Mouse (Mus musculus) embryonic facial prominence, embryonic 14.5 days (tissue): Measurements from ENCODE around the gene Immt. TPM values are rescaled to one million over a fixed set of nuclear protein-coding genes. Genes with fewer than 3 reads are reported as not detected.

Source experiments
- ATAC-seq: fragments of 200-750 bp; cut with Nextera tagmentation; 2 replicates; pipeline ENCODE4 v1.8.0; 2017; ENCODE audit warnings: low read depth, moderate number of reproducible peaks, moderate TSS enrichment
- DNase-seq: peaks from one replicate; pipeline ENCODE4 v3.0.0-alpha.2; 2015; ENCODE audit warnings: low spot score
- H3K27ac ChIP-seq: fragments of 300-500 bp; sonication (generic); replicated peaks from 2 replicates; pipeline ENCODE4 v1.5.1; 2014; ENCODE audit warnings: low read depth, mild to moderate bottlenecking, low read length, moderate library complexity
- H3K27me3 ChIP-seq: fragments of 300-500 bp; sonication (generic); replicated peaks from 2 replicates; pipeline ENCODE4 v1.6.1; 2014; ENCODE audit warnings: low read length; ENCODE audit not compliant: control insufficient read depth, insufficient read depth
- H3K36me3 ChIP-seq: fragments of 300-500 bp; sonication (generic); 2 replicates; pipeline ENCODE4 v1.6.1; 2014; ENCODE audit warnings: low read length, mixed read lengths; ENCODE audit not compliant: control insufficient read depth, insufficient read depth
- H3K4me1 ChIP-seq: fragments of 300-500 bp; sonication (generic); 2 replicates; pipeline ENCODE4 v1.6.1; 2014; ENCODE audit warnings: antibody characterized with exemption, low read length; ENCODE audit not compliant: control insufficient read depth, insufficient read depth
- H3K4me2 ChIP-seq: fragments of 300-500 bp; sonication (generic); 2 replicates; pipeline ENCODE4 v1.6.1; 2014; ENCODE audit warnings: low read depth, mild to moderate bottlenecking, low read length, moderate library complexity, mixed read lengths
- H3K4me3 ChIP-seq: fragments of 300-500 bp; sonication (generic); 2 replicates; pipeline ENCODE4 v1.5.1; 2014; ENCODE audit warnings: low read depth, mild to moderate bottlenecking, low read length
- H3K9ac ChIP-seq: fragments of 300-500 bp; sonication (generic); 2 replicates; pipeline ENCODE4 v1.6.1; 2014; ENCODE audit warnings: low read depth, mild to moderate bottlenecking, low read length, moderate library complexity, mixed read lengths
- H3K9me3 ChIP-seq: fragments of 300-500 bp; sonication (generic); 2 replicates; pipeline ENCODE4 v1.6.1; 2016; ENCODE audit warnings: low read length; ENCODE audit not compliant: control insufficient read depth
- WGBS: fragments of 180-500 bp; shearing (Covaris S2); extraction: QIAGEN DNeasy Blood & Tissue Kit; methylation state at CpG from one replicate; pipeline ENCODE4 v1.1.7; 2014; 5-methylcytosine and 5-hydroxymethylcytosine counted together
- polyA plus RNA-seq: library from polyadenylated mRNA; unstranded; fragments of >200 nt; fragmentation: Nextera tagmentation; extraction: Ambion mirVana; gene quantifications from 2 replicates; pipeline ENCODE4 v1.2.1, GENCODE M21; 2014

Gene Immt
- 160 and 176 TPM in 2 replicates for polyA plus RNA-seq

GRCm38 (mm10) chr6:71830690-71831580, at the start of gene Immt:
Gene Immt (plus strand): TSS chr6:71831331.
- Histone ChIP-seq H3K4me1 (peaks cover 8% of the 10 kb centered on the region), H3K36me3 (0 out of 2 replicates have a peak, but pooled peaks cover 5% of the 10 kb centered on the region), H3K27ac (peak within 1 kb of the TSS; percentile 91), H3K4me2 (peak within 1 kb of the TSS; percentile 79), H3K9me3 (no peaks in the 10 kb centered on the region), H3K27me3 (no peaks in the 10 kb centered on the region), H3K9ac (peak within 1 kb of the TSS; percentile 91), H3K4me3 (peak within 1 kb of the TSS; percentile 98)
- under 1% methylated on average over 51 of the region's 64 CpGs for WGBS
- peak; percentile 99 for DNase-seq
- ATAC-seq = peak; percentile 99

GRCm38 (mm10) chr6:71783165-71783564, 48.0 kb upstream of the Immt start:
- no peak for ATAC-seq
- 91% methylated on average over 5 of the region's 5 CpGs for WGBS

GRCm38 (mm10) chr6:71788348-71788747, 42.8 kb upstream of the Immt start:
- ATAC-seq (peak; percentile 30; the same call in 1 of the 2 replicates), DNase-seq (no peak)
- no peak overlapping the region for H3K9ac ChIP-seq
- H3K27me3 ChIP-seq = no peaks in the 10 kb centered on the region
- no peaks in the 10 kb centered on the region for H3K36me3 ChIP-seq
- H3K27ac ChIP-seq = no peak overlapping the region
- no peaks in the 10 kb centered on the region for H3K4me1 ChIP-seq
- H3K4me3 ChIP-seq = no peak overlapping the region
- 68% methylated on average over 9 of the region's 9 CpGs for WGBS
- H3K4me2 ChIP-seq = no peak overlapping the region
- H3K9me3 ChIP-seq = no peaks in the 10 kb centered on the region

More at GRCm38 (mm10) chr6:71783165-71783564, 48.0 kb upstream of the Immt start:
- H3K9ac ChIP-seq = no peak overlapping the region
- DNase-seq = no peak
- H3K4me2 ChIP-seq = no peak overlapping the region
- no peaks in the 10 kb centered on the region for H3K9me3 ChIP-seq
- H3K4me1 ChIP-seq = no peaks in the 10 kb centered on the region
- H3K36me3 ChIP-seq = no peaks in the 10 kb centered on the region
- H3K27me3 ChIP-seq = no peaks in the 10 kb centered on the region
- H3K27ac ChIP-seq = no peak overlapping the region
- no peak overlapping the region for H3K4me3 ChIP-seq

- Histone ChIP-seq H3K4me1 (no peaks in the 10 kb centered on the region), H3K27me3 (no peaks in the 10 kb centered on the region), H3K36me3 (no peaks in the 10 kb centered on the region), H3K9me3 (no peaks in the 10 kb centered on the region), H3K27ac (no peak overlapping the region), H3K4me3 (no peak overlapping the region), H3K9ac (no peak overlapping the region), H3K4me2 (no peak overlapping the region)
- ATAC-seq (no peak), DNase-seq (no peak)
- 81% methylated on average over 6 of the region's 6 CpGs for WGBS
These were observed 39.4 kb upstream of the Immt start for GRCm38 (mm10) chr6:71791771-71792170.

GRCm38 (mm10) chr6:71799391-71799790, 31.7 kb upstream of the Immt start:
- 75% methylated on average over 3 of the region's 3 CpGs for WGBS
- DNase-seq (no peak), ATAC-seq (no peak)
- Histone ChIP-seq H3K36me3 (no peaks in the 10 kb centered on the region), H3K4me2 (no peak overlapping the region), H3K9me3 (no peaks in the 10 kb centered on the region), H3K27ac (no peak overlapping the region), H3K27me3 (no peaks in the 10 kb centered on the region), H3K4me3 (no peak overlapping the region), H3K4me1 (no peaks in the 10 kb centered on the region), H3K9ac (no peak overlapping the region)

GRCm38 (mm10) chr6:71801011-71801713, 30.0 kb upstream of the Immt start:
- Histone ChIP-seq H3K27ac (no peak overlapping the region), H3K9me3 (no peaks in the 10 kb centered on the region), H3K4me2 (no peak overlapping the region), H3K4me3 (no peak overlapping the region), H3K27me3 (no peaks in the 10 kb centered on the region), H3K36me3 (no peaks in the 10 kb centered on the region), H3K4me1 (no peaks in the 10 kb centered on the region), H3K9ac (no peak overlapping the region)
- 58% methylated on average over 7 of the region's 7 CpGs for WGBS
- DNase-seq (no peak), ATAC-seq (no peak)

- ATAC-seq = no peak
- Histone ChIP-seq H3K9me3 (no peaks in the 10 kb centered on the region), H3K4me3 (no peak overlapping the region), H3K36me3 (no peaks in the 10 kb centered on the region), H3K9ac (no peak overlapping the region), H3K27ac (no peak overlapping the region), H3K4me1 (no peaks in the 10 kb centered on the region), H3K27me3 (no peaks in the 10 kb centered on the region), H3K4me2 (no peak overlapping the region)
- WGBS = 74% methylated on average over 10 of the region's 10 CpGs
- no peak for DNase-seq
These were observed 29.4 kb upstream of the Immt start for GRCm38 (mm10) chr6:71801714-71802094.

GRCm38 (mm10) chr6:71803609-71804008, 27.5 kb upstream of the Immt start:
- 77% methylated on average over 1 of the region's 1 CpGs for WGBS
- Histone ChIP-seq H3K36me3 (no peaks in the 10 kb centered on the region), H3K4me2 (no peak overlapping the region), H3K27ac (no peak overlapping the region), H3K4me3 (no peak overlapping the region), H3K9ac (no peak overlapping the region), H3K9me3 (no peaks in the 10 kb centered on the region), H3K27me3 (no peaks in the 10 kb centered on the region), H3K4me1 (no peaks in the 10 kb centered on the region)
- ATAC-seq (peak; percentile 9; the same call in 1 of the 2 replicates), DNase-seq (no peak)
